Mouse (Mus musculus) T-helper 1 cell (primary cell): Measurements from ENCODE around the gene Gm49373.

Experiments
- in situ Hi-C: fragments of 300-600 bp; cut with MboI, MseI; formaldehyde crosslinking; loops from one replicate; pipeline ENCODE4 v1.15.1; 2025; ENCODE audit warnings: high pct_unique_total_duplicates

Gm49373 gene

GRCm38 (mm10) chr9:21028560-21029110 lies 44.3 kb downstream of the Gm49373 start:
- in situ Hi-C loops, result no loop called here

GRCm38 (mm10) chr9:21027774-21028290 lies 45.1 kb downstream of the Gm49373 start:
- in situ Hi-C loops, result no loop called here

DNA sequence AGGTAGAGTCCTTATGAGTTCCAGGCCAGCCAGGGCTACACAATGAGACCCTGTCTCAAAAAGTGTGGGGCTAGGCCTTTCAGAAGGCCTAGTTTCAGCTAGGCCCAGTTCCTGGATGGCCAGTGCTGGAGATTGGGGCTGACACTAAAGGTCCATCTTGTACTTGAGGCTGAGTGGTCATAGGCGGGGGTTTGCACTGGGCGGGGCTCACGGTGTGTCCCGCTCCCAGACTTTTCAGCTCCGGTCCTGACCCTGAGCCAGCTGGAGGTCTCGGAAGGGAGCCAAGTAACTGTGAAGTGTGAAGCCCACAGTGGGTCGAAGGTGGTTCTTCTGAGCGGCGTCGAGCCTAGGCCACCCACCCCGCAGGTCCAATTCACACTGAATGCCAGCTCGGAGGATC lies 46.0 kb downstream of the Gm49373 start:
- in situ Hi-C loops, result no loop called here

DNA sequence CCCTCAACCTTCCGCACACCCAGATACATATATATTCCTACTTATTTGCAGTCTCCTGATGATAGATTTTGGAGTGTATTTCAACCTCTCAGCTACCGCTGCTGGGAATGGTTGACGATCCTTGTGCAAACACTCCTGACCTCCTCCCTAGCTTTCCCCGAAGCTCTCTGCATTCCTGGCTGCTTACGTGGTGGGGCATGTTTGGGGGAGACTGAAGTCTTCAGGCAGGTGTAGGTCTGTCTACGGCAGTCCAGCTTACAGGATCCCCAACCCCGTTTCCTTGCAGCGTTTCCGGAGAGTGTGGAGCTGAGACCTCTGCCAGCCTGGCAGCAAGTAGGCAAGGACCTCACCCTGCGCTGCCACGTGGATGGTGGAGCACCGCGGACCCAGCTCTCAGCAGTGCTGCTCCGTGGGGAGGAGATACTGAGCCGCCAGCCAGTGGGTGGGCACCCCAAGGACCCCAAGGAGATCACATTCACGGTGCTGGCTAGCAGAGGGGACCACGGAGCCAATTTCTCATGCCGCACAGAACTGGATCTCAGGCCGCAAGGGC lies 47.6 kb downstream of the Gm49373 start:
- in situ Hi-C loops, result no loop called here

DNA sequence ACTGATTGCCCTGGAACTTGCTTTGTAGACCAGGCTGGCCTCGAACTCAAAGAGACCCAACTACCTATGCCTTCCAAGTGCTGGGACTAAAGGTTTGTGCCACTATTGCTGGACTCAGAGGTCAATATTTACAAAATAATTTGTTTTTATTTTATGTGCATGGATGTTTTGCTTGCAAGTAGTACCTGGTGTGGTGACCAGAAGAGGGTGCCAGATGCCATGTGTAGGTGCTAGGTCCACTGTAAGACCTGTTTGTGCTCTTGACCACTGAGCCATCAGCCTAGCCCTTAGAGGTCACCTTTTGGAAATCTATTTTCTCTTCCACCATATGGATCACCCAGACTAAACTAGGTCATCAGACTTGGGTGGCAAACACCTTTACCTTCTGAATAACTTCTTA lies 50.2 kb downstream of the Gm49373 start:
- in situ Hi-C loops, result no loop called here

DNA sequence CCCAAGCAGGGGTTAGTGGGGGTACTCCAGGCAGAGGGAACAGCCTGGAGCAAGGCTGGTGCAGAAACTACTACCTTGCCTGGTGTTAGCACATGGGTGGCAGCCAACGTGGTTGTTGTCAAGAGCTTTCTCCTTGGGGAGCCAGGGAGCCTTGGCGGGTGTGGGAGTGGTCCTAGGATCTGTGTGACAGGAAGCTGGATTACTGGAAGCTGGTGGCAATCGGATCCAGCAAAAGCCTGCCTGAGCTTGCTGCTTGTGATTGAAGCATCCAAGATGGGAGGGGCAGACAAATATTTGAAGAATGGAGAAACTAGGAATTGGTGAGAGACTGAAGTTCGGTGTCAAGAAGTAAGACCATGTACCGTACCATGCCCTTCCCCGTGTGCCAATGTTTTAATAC lies 50.6 kb downstream of the Gm49373 start:
- in situ Hi-C loops, result no loop called here

DNA sequence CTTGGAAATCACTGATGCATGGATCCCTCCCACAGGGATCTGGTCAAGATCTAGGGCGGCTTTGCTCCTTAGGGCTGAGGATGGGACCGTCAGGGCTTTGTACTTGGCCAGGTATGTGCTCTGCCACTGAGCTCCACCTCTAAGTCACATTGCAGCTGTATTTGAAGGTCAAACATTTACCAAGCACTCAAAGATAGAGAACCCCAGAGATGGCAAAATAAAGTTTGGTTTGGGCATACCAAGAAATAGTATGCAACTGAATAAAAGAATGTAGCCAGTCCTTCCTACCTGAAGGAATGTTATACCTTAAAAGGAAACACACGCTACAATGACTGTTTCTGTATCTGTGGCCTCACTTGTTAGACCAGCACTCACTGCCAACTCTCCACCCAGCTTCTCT lies 51.5 kb downstream of the Gm49373 start:
- in situ Hi-C loops, result no loop called here

GRCm38 (mm10) chr9:21018600-21018999 lies 54.3 kb downstream of the Gm49373 start:
- in situ Hi-C loops, result no loop called here

GRCm38 (mm10) chr9:21017177-21017575 lies 55.7 kb downstream of the Gm49373 start:
- in situ Hi-C loops, result no loop called here

GRCm38 (mm10) chr9:21016331-21017176 lies 56.3 kb downstream of the Gm49373 start:
- in situ Hi-C loops, result no loop called here

GRCm38 (mm10) chr9:21015571-21016130 lies 57.2 kb downstream of the Gm49373 start, which contains the start of gene Icam1:
TSS of gene Icam1 (plus strand) at chr9:21015985.
- in situ Hi-C loops, result no loop called here

DNA sequence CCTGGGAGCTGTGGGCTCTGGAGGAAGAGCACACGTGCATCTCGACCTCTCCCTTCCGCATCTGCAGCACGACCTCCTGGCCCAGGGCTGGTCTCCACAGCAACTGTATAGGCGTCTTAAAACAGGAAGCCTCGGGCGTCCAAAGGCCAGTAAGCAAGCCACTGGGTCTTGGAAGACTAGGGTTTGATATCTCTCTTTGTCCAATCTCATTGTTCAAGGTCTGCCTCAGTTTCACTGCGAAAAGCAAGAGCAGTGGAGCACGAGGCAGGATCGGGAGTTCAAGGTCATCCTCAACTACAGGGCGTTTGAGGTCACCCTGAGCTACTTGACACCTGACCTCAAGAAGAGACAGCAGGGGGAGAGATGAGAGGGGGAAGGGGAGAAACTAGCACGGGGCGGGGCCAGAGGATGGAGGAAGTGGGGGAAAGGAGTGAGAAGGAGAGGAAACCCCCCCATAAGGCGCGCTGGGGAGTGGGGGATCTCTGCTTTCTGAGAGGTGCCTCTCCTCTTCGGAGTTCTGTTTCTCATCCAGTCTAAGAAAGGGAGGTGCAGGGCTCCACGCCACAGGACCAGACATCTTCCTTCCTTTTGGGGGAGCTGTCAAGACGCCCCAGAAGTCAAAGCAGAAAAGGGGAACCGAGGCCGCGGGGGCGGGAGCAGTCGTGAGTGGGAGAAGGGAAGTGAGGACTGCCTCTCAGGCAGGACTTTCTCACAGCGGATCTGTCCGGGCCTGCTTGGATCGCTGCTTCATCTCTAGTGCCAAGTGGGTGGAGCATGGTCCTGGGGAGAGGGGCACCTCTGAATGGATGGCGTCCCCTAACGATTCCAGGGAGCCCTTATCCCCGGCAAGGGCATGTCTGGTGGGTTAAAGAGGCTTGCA lies 58.0 kb downstream of the Gm49373 start:
- in situ Hi-C loops, result no loop called here
